Mouse (Mus musculus): Measurements from ENCODE around the gene Snx7. TPM values are rescaled to one million over a fixed set of nuclear protein-coding genes. Genes with fewer than 3 reads are reported as not detected.

Snx7 gene
- polyA plus RNA-seq, 1 experiment from 2014 or later, result 19.0 TPM

DNA sequence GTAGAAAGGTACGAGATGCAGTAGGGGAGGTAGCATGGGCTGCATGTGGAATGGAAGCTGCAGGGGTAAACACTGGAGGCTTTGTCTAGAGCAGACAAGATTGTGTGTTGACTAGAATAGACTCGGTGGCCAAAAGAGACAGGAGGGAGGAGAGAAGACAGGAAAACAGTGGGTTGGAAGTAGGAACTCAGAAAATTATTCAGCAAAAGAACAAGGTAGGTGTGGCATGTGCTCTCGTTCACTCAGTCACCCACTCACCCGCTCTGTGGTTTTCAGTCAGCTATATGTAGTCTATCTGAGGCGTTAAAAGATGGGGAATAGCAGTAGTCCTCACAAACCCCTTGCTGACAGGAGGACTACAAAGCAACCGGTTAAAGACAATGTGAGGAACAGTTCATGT lies 63.0 kb downstream of the Snx7 start:
- 83% methylated on average over 6 of the region's 6 CpGs for WGBS
- H3K4me3 ChIP-seq (ENCODE audit: low read depth, low read length), result no peak overlapping the region
- ATAC-seq (replicated peaks; ENCODE audit: insufficient number of reproducible peaks, low FRiP score, low TSS enrichment, low read depth) (no peak), DNase-seq (ENCODE audit: low spot score) (no peak)
- no peaks in the 10 kb centered on the region for H3K36me3 ChIP-seq (replicated peaks; ENCODE audit: control insufficient read depth, insufficient read depth, low read depth, low read length)
- H3K27me3 ChIP-seq (ENCODE audit: control insufficient read depth, insufficient read depth, low read length), result no peaks in the 10 kb centered on the region
- no peak overlapping the region for H3K27ac ChIP-seq (replicated peaks; ENCODE audit: low read depth, low read length)
- no peaks in the 10 kb centered on the region for H3K9me3 ChIP-seq (replicated peaks; ENCODE audit: control insufficient read depth, low read length)
- H3K9ac ChIP-seq (replicated peaks; ENCODE audit: low read length), result no peak overlapping the region
- no peaks in the 10 kb centered on the region for H3K4me1 ChIP-seq (ENCODE audit: control insufficient read depth, insufficient read depth, low read length)
- H3K4me2 ChIP-seq (ENCODE audit: low read depth, low read length), result no peak overlapping the region

DNA sequence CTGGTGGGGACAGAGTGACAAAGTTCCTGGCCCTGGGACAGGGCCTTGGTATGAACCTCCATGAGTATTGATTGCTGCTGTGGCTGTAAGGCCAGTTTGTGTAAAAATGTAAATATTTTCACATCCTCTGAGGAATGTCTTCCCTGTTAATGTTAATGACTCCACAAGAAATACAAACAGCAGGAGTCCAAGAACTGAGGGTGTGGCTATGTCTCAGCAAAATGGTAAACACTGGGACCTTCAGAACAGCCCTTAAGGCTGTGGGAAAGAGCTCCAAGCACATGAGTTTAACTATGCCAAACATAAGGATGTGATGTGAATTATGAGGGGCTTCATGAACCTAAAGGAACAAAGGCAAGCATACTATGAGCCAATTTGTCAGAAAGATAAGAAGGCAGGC lies 74.2 kb downstream of the Snx7 start:
- H3K27ac ChIP-seq (replicated peaks; ENCODE audit: low read depth, low read length), result no peak overlapping the region
- no peaks in the 10 kb centered on the region for H3K4me1 ChIP-seq (ENCODE audit: control insufficient read depth, insufficient read depth, low read length)
- no peaks in the 10 kb centered on the region for H3K9me3 ChIP-seq (replicated peaks; ENCODE audit: control insufficient read depth, low read length)
- no peak overlapping the region for H3K9ac ChIP-seq (replicated peaks; ENCODE audit: low read length)
- H3K36me3 ChIP-seq (replicated peaks; ENCODE audit: control insufficient read depth, insufficient read depth, low read depth, low read length), result no peaks in the 10 kb centered on the region
- H3K4me3 ChIP-seq (ENCODE audit: low read depth, low read length), result no peak overlapping the region
- no peak overlapping the region for H3K4me2 ChIP-seq (ENCODE audit: low read depth, low read length)
- H3K27me3 ChIP-seq (ENCODE audit: control insufficient read depth, insufficient read depth, low read length), result no peaks in the 10 kb centered on the region
- DNase-seq (ENCODE audit: low spot score), result no peak
- ATAC-seq (replicated peaks; ENCODE audit: insufficient number of reproducible peaks, low FRiP score, low TSS enrichment, low read depth), result no peak

DNA sequence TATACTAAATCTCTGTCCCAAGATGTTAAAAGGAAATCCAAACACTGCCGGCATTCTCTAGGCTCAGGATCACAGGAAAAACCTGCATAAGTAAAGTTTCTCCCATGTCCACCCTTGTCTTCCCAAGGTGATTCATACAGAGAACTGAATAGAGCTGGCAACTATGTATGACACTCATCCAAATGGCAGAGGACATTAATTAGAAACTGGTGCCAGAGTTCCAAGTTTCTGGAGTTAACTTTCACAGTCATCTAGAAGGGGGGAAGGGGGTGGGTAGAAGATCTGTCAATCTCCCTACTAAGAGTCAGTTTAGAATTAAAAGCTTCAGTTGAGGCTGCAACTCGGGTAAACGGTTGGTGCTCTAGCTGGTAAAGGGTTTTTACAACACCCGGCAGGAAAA lies 76.8 kb downstream of the Snx7 start:
- Histone ChIP-seq H3K9ac (replicated peaks; ENCODE audit: low read length) (no peak overlapping the region), H3K4me2 (ENCODE audit: low read depth, low read length) (no peak overlapping the region), H3K36me3 (replicated peaks; ENCODE audit: control insufficient read depth, insufficient read depth, low read depth, low read length) (no peaks in the 10 kb centered on the region), H3K27me3 (ENCODE audit: control insufficient read depth, insufficient read depth, low read length) (no peaks in the 10 kb centered on the region), H3K4me1 (ENCODE audit: control insufficient read depth, insufficient read depth, low read length) (no peaks in the 10 kb centered on the region), H3K27ac (replicated peaks; ENCODE audit: low read depth, low read length) (no peak overlapping the region), H3K9me3 (replicated peaks; ENCODE audit: control insufficient read depth, low read length) (no peaks in the 10 kb centered on the region), H3K4me3 (ENCODE audit: low read depth, low read length) (no peak overlapping the region)
- no peak for ATAC-seq (replicated peaks; ENCODE audit: insufficient number of reproducible peaks, low FRiP score, low TSS enrichment, low read depth)
- DNase-seq (ENCODE audit: low spot score), result peak; percentile 9
- 74% methylated on average over 4 of the region's 4 CpGs for WGBS

DNA sequence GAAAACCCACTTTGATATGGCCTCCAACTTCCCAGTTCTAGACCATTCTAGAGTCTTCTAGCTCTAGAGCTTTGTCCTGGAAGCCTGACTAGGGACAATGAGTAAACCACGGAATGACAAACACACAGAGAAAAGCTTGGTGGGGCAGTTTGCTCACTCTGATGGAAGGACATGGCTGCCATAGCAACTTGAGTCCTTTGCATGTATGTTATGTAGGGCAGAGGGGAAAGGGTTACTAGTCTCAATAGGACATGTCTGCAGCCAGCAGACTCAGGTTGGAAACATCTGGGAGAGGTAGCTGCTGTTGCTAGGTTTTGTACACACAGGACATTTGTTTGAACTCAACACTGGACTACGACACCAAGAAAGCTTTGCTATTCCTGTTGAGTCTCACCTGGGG lies 77.5 kb downstream of the Snx7 start:
- no peak overlapping the region for H3K4me2 ChIP-seq (ENCODE audit: low read depth, low read length)
- no peak overlapping the region for H3K9ac ChIP-seq (replicated peaks; ENCODE audit: low read length)
- no peak overlapping the region for H3K4me3 ChIP-seq (ENCODE audit: low read depth, low read length)
- no peaks in the 10 kb centered on the region for H3K4me1 ChIP-seq (ENCODE audit: control insufficient read depth, insufficient read depth, low read length)
- no peak for ATAC-seq (replicated peaks; ENCODE audit: insufficient number of reproducible peaks, low FRiP score, low TSS enrichment, low read depth)
- WGBS, result 75% methylated on average over 2 of the region's 2 CpGs
- no peak for DNase-seq (ENCODE audit: low spot score)
- no peaks in the 10 kb centered on the region for H3K27me3 ChIP-seq (ENCODE audit: control insufficient read depth, insufficient read depth, low read length)
- H3K9me3 ChIP-seq (replicated peaks; ENCODE audit: control insufficient read depth, low read length), result no peaks in the 10 kb centered on the region
- no peak overlapping the region for H3K27ac ChIP-seq (replicated peaks; ENCODE audit: low read depth, low read length)
- H3K36me3 ChIP-seq (replicated peaks; ENCODE audit: control insufficient read depth, insufficient read depth, low read depth, low read length), result no peaks in the 10 kb centered on the region

DNA sequence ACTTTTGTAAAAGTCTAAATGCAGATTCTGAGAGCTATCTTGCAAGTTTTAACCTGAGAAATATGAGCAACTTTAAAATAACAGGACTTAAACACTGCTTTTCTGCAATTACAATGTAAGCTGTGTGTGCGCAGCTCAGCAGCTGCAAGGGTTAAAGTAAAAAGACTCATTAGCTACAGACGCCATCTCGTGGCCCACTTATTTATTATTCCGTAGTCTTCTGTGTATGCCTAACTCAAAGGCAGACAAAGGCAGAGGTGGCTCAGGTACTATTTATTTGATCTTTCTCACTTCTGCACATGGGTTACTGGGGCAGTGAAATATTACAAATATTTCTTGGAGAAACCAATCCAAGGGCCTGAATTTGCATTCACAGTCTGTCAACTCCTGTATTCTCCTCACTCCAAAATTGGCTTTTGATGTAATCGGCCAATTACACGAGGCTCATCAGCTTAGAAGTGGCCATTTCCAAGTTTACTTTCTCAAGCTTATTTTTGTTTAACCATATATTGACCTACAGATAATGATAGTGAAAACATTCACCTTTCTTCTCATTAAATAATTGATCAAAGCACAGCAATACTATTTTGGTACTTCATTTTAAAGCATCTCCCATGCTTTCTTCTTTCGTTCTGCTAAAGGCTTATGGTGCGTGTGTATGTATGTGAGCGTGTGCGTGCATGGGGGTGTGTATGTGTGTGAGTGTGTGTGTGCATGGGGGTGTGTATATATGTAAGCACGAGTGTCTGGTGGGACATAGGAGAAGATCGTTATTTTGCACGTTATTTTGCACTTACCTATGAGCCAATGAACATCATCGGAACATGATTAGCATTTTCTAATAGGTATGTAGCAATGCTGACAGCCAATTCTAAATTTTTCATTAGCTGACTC lies 79.7 kb downstream of the Snx7 start:
- Histone ChIP-seq H3K4me2 (ENCODE audit: low read depth, low read length) (no peak overlapping the region), H3K27me3 (ENCODE audit: control insufficient read depth, insufficient read depth, low read length) (no peaks in the 10 kb centered on the region), H3K27ac (replicated peaks; ENCODE audit: low read depth, low read length) (no peak overlapping the region), H3K36me3 (replicated peaks; ENCODE audit: control insufficient read depth, insufficient read depth, low read depth, low read length) (no peaks in the 10 kb centered on the region), H3K9me3 (replicated peaks; ENCODE audit: control insufficient read depth, low read length) (no peaks in the 10 kb centered on the region), H3K4me3 (ENCODE audit: low read depth, low read length) (no peak overlapping the region), H3K9ac (replicated peaks; ENCODE audit: low read length) (no peak overlapping the region), H3K4me1 (ENCODE audit: control insufficient read depth, insufficient read depth, low read length) (no peaks in the 10 kb centered on the region)
- 70% methylated on average over 14 of the region's 14 CpGs for whole genome bisulfite sequencing
- peak; percentile 44; the same call in 1 of the 2 replicates for ATAC-seq (replicated peaks; ENCODE audit: insufficient number of reproducible peaks, low FRiP score, low TSS enrichment, low read depth)
- DNase-seq (ENCODE audit: low spot score), result peak; percentile 74

DNA sequence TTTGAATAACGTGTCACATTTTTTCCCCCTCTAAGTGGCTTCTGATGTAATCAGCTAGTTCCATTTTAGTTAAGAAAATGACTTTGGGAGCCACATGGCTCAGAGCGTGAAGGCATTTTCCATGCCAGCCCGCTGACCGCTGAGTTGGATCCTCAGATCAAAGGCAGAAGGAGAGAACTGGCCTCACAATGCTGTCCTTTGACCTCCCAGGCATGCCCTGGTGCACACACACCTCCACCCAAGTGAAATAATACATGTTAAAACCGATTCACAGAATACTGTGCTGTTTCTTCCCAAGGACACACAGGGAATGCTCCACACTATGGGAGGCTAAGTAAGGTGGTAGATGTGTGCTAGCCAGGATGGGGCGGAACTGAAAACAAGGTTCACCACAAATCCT lies 81.5 kb downstream of the Snx7 start:
- Histone ChIP-seq H3K27me3 (ENCODE audit: control insufficient read depth, insufficient read depth, low read length) (no peaks in the 10 kb centered on the region), H3K4me3 (ENCODE audit: low read depth, low read length) (no peak overlapping the region), H3K27ac (replicated peaks; ENCODE audit: low read depth, low read length) (no peak overlapping the region), H3K9ac (replicated peaks; ENCODE audit: low read length) (no peak overlapping the region), H3K36me3 (replicated peaks; ENCODE audit: control insufficient read depth, insufficient read depth, low read depth, low read length) (no peaks in the 10 kb centered on the region), H3K4me1 (ENCODE audit: control insufficient read depth, insufficient read depth, low read length) (no peaks in the 10 kb centered on the region), H3K4me2 (ENCODE audit: low read depth, low read length) (no peak overlapping the region), H3K9me3 (replicated peaks; ENCODE audit: control insufficient read depth, low read length) (no peaks in the 10 kb centered on the region)
- ATAC-seq (replicated peaks; ENCODE audit: insufficient number of reproducible peaks, low FRiP score, low TSS enrichment, low read depth) (no peak), DNase-seq (ENCODE audit: low spot score) (no peak)
- WGBS, result 44% methylated on average over 6 of the region's 6 CpGs

DNA sequence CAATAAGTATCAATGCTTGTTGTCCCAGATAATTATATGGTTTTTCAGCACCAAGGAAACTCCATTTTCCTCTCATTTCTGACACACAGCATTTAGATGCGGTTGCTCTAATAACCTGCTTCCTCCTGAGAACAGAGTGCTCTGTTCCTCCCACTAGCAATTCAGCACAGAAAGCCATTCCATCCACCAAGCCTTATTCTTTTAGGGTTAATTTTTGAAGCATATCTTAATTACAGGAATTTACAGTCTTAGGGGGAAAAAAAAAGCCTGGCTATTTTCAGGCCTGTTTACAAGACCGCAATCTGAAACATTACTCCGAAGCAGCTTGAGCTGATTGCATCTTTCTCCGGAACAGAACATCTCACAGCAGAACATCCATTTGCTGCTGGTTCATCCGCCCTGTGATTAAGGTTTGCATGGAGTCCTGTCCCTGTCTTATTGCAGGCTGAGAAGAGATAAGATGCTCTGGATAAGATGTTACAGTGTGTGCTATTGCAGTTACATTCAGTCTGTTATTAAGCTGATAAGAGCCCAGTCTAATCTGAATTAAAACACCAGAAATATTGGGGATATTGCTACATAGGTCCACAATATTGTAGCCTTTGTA lies 116.5 kb downstream of the Snx7 start:
- H3K27me3 ChIP-seq (ENCODE audit: control insufficient read depth, insufficient read depth, low read length), result no peaks in the 10 kb centered on the region
- no peak overlapping the region for H3K4me2 ChIP-seq (ENCODE audit: low read depth, low read length)
- 76% methylated on average over 5 of the region's 5 CpGs for WGBS
- H3K9me3 ChIP-seq (replicated peaks; ENCODE audit: control insufficient read depth, low read length), result no peaks in the 10 kb centered on the region
- no peak for ATAC-seq (replicated peaks; ENCODE audit: insufficient number of reproducible peaks, low FRiP score, low TSS enrichment, low read depth)
- H3K27ac ChIP-seq (replicated peaks; ENCODE audit: low read depth, low read length), result no peak overlapping the region
- H3K4me1 ChIP-seq (ENCODE audit: control insufficient read depth, insufficient read depth, low read length), result no peaks in the 10 kb centered on the region
- H3K4me3 ChIP-seq (ENCODE audit: low read depth, low read length), result no peak overlapping the region
- DNase-seq (ENCODE audit: low spot score), result no peak
- no peak overlapping the region for H3K9ac ChIP-seq (replicated peaks; ENCODE audit: low read length)
- H3K36me3 ChIP-seq (replicated peaks; ENCODE audit: control insufficient read depth, insufficient read depth, low read depth, low read length), result no peaks in the 10 kb centered on the region

DNA sequence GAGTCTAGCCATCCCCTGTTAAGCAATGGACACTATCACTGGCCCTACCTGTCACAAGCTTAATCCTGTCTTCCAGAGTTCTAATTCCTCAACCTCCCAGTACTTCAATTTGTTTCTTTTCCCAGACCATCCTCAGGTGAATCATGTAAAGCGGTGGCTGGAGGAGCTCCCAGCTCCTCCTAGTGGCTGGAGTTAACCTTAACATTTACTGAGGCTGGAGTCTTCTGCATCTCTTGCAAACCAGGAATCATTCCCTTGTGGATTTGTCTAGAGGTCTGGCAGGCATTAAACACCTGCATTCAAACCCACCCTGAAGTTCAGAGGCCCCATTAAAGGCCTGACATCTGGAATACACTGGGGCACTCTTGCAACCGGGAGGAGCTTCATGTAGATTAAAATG lies 117.1 kb downstream of the Snx7 start:
- Histone ChIP-seq H3K27me3 (ENCODE audit: control insufficient read depth, insufficient read depth, low read length) (no peaks in the 10 kb centered on the region), H3K27ac (replicated peaks; ENCODE audit: low read depth, low read length) (no peak overlapping the region), H3K9ac (replicated peaks; ENCODE audit: low read length) (no peak overlapping the region), H3K4me1 (ENCODE audit: control insufficient read depth, insufficient read depth, low read length) (no peaks in the 10 kb centered on the region), H3K9me3 (replicated peaks; ENCODE audit: control insufficient read depth, low read length) (no peaks in the 10 kb centered on the region), H3K4me3 (ENCODE audit: low read depth, low read length) (no peak overlapping the region), H3K36me3 (replicated peaks; ENCODE audit: control insufficient read depth, insufficient read depth, low read depth, low read length) (no peaks in the 10 kb centered on the region), H3K4me2 (ENCODE audit: low read depth, low read length) (no peak overlapping the region)
- peak; percentile 32 for DNase-seq (ENCODE audit: low spot score)
- ATAC-seq (replicated peaks; ENCODE audit: insufficient number of reproducible peaks, low FRiP score, low TSS enrichment, low read depth), result no peak
- WGBS, result 52% methylated on average over 2 of the region's 2 CpGs

Data from embryonic facial prominence, embryonic 11.5 days (tissue).